Mouse (Mus musculus) bone marrow, adult 2 months (tissue): Measurements from ENCODE around the gene Endov. TPM values are rescaled to one million over a fixed set of nuclear protein-coding genes. Genes with fewer than 3 reads are reported as not detected.

Experiments
- H3K27ac ChIP-seq: fragments of 200-500 bp; 2 replicates; pipeline ENCODE4 v1.5.1; 2012; ENCODE audit warnings: low read depth, mild to moderate bottlenecking, control low read depth, inconsistent platforms, low read length; ENCODE audit not compliant: control insufficient read depth, poor library complexity, insufficient read depth
- H3K4me1 ChIP-seq: fragments of 200-500 bp; 2 replicates; pipeline ENCODE4 v1.6.1; 2011; ENCODE audit warnings: low read length; ENCODE audit not compliant: control insufficient read depth, insufficient read depth
- H3K4me3 ChIP-seq: fragments of 200-500 bp; replicated peaks from 2 replicates; pipeline ENCODE3; 2011; ENCODE audit warnings: mild to moderate bottlenecking, low read depth, low read length, control low read depth; ENCODE audit not compliant: control insufficient read depth
- CTCF ChIP-seq: fragments of 200-500 bp; IDR thresholded peaks from 2 replicates; pipeline ENCODE4 v1.5.1; 2011; ENCODE audit warnings: low read length, control low read depth; ENCODE audit not compliant: control insufficient read depth, insufficient read depth
- POLR2A ChIP-seq: fragments of 200-500 bp; IDR thresholded peaks from 2 replicates; pipeline ENCODE4 v1.6.1; 2011; ENCODE audit warnings: low read depth, mild to moderate bottlenecking, control low read depth, low read length, borderline replicate concordance; ENCODE audit not compliant: control insufficient read depth
- WGBS: fragments of 180-500 bp; shearing (Covaris S2); methylation state at CpG from one replicate; pipeline ENCODE4 v1.1.7; 2018; 5-methylcytosine and 5-hydroxymethylcytosine counted together
- polyA plus RNA-seq: library from polyadenylated mRNA; stranded (reverse); fragments of >200 nt; gene quantifications from 2 replicates; pipeline ENCODE4 v1.2.4, GENCODE M21; 2011; ENCODE audit warnings: low replicate concordance; ENCODE audit not compliant: missing spikeins, insufficient read depth, insufficient read length

Gene Endov
- polyA plus RNA-seq, 1 experiment, result 23.5 TPM

DNA sequence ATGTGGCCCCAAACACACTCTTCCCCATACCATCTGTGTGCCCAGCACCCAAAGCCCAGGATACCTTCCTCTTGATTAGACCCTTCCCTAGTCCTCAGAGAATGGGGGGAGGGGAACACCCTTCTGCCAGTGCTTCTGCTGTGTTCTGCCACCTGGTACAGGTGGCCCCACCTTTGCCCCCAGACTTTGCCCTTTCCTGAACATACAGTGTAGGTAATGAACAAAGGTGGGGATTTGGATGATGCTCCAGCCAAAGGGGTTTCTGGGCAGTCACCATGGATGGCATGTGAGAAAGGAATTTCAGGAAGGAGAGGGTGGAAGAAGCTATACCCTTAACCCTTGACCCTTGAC lies 29.5 kb downstream of the Endov start:
- no peak overlapping the region for H3K4me3 ChIP-seq
- no peaks in the 10 kb centered on the region; the same call in 1 of the 2 replicates for H3K4me1 ChIP-seq
- H3K27ac ChIP-seq, result no peak overlapping the region
- TF ChIP-seq CTCF (no peak), POLR2A (no peak)

DNA sequence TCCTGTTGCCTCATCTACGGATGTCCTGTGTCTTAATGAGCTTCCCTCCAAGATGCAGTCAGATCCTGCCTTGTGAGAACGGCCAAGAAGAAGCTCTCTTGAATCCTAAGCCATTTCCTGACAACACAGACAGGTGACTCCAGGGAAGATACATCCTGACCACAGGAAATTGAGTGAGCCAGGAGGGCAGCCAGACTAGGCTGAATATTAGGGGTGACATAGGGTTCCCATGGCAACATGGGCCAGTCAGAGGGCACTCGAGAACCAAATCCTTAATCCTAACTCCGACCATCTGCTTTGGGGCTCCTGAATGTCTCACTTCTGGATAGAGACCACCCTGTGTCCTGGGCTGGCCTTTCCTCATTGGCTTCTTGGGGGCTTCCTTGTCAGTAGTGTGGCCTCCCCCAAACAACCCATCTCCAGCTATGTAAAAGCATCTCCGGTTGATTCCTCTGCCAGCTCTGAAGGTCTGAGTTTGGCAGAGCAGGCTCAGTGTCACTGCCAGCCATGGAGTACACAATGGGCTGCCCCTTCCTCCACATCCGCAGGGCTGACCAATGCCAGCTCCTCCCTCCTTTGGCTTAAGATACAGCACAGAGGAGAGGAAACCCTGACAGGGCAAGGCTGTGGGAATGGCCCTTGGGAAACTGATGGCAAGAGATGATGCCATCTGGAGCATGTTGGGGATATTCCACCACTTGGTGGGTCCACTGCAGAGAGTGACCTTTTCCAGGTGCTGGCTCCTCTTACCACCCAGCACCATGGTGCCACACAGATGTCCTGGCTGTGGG lies 31.0 kb downstream of the Endov start:
- H3K4me3 ChIP-seq, result no peak overlapping the region
- TF ChIP-seq CTCF, result no peak
- TF ChIP-seq POLR2A, result no peak
- 70% methylated on average over 6 of the region's 6 CpGs for WGBS
- no peak overlapping the region; the same call in 1 of the 2 replicates for H3K27ac ChIP-seq
- H3K4me1 ChIP-seq, result no peaks in the 10 kb centered on the region; the same call in 1 of the 2 replicates

DNA sequence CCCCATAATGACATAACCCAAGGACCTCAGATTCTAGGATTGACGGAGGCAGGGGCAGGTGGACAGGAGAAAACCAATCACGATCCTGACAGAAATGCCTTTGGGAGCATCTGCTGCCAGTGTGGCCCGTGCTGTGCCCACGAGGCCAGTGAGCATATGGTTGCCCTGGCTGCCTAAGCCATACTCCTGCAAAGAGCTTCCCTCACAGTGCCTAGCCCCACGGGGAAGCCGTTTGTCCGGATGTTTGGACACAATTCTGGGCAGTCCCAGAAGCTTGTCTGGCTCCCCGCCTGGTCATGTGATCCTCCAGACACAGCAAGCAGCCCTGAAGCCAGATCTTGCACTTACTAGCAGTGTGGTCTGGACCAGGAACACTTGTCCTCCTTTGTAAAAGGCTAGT lies 31.6 kb downstream of the Endov start:
- Histone ChIP-seq H3K4me1 (no peaks in the 10 kb centered on the region; the same call in 1 of the 2 replicates), H3K4me3 (no peak overlapping the region), H3K27ac (no peak overlapping the region)
- no peak for TF ChIP-seq POLR2A
- TF ChIP-seq CTCF, result no peak
- 64% methylated on average over 8 of the region's 8 CpGs for WGBS

DNA sequence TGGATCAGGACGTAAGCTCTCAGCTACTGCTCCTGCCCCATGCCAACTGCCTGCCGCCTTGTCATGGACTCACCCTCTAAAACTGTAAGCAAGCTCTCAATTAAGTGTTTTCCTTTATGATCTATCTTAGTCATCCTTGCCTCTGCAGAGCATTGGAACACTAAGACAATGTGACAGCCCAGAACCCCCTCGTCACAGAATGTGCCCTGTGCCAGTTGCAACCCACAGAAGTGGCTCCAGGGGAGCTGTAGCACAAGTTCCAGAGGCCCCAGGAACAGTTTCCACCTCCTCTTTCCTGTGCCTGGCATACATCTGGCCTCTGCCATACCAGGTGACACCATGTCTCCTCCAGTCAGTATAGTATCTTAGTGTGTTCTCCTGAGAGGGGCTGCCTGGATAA lies 32.2 kb downstream of the Endov start:
- 82% methylated on average over 3 of the region's 3 CpGs for WGBS
- Histone ChIP-seq H3K27ac (no peak overlapping the region), H3K4me3 (no peak overlapping the region), H3K4me1 (no peaks in the 10 kb centered on the region; the same call in 1 of the 2 replicates)
- no peak for TF ChIP-seq POLR2A
- TF ChIP-seq CTCF, result no peak

DNA sequence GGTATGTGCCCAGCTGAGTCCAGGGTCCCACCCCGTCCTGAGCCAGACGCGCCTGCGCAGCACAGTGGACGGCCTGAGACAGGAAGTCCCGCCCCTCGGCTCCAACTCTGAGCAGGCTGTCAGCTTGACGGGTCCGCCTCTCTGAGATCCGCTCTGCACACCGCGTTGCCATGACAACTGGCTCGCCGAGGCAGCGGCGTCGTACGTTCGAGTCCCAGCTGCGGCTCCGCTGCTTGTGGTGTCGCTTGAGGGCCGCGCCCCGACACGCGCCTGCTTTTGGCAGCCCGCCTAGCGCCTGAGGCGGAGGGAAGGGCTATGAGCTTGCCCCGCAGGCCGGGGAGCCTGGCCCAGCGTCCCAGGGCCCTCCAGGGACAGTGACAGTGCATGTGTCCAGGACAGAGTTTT lies 33.4 kb downstream of the Endov start:
- H3K4me1 ChIP-seq, result no peaks in the 10 kb centered on the region; the same call in 1 of the 2 replicates
- H3K4me3 ChIP-seq, result peak overlapping the region; percentile 43
- no peak overlapping the region; the same call in 1 of the 2 replicates for H3K27ac ChIP-seq
- WGBS, result 2% methylated on average over 33 of the region's 33 CpGs
- TF ChIP-seq POLR2A (no peak), CTCF (no peak)

DNA sequence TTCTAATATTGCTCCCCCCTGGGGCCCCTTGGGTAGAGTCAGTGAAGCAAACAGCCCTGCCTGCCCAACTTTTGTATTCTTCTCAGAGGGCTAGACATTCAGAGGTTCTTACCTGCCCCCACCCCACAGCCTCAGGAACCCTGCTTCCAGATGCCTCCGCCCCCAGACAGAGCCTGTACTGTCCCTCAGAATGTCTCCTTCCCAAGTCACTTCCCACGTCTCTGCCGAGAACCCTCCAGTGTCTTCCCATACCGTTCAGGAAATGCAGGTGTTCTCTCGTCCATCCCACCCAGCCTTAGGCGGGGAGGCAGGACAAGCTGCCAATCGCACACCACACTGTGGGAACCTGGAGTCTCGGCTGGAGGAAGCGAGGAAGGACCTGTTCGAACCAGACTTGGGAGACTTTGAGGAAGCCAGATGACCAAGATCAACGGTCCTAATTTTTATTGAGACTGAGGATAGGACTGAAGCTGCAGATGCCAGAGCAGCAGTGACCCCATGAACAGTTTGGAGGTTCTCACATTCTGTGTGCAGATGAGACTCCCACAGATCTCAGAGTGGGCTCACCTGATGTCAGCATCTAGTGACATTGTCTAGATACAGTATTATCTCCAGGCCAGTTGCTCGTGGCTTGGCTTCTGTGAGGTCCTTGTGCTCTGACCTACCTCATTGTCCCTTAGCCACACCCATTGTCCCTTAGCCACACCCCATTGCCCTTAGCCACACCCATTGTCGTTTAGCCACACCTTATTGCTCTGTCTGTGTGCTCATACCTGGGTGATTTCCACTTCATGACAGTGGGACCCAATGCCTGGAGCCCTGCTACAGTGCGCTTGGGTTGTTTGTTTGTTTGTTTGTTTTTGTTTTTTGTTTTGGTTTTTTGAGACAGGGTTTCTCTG lies 35.2 kb downstream of the Endov start:
- TF ChIP-seq CTCF (no peak), POLR2A (no peak)
- Histone ChIP-seq H3K4me1 (no peaks in the 10 kb centered on the region; the same call in 1 of the 2 replicates), H3K4me3 (no peak overlapping the region), H3K27ac (no peak overlapping the region)
- 76% methylated on average over 14 of the region's 14 CpGs for WGBS

DNA sequence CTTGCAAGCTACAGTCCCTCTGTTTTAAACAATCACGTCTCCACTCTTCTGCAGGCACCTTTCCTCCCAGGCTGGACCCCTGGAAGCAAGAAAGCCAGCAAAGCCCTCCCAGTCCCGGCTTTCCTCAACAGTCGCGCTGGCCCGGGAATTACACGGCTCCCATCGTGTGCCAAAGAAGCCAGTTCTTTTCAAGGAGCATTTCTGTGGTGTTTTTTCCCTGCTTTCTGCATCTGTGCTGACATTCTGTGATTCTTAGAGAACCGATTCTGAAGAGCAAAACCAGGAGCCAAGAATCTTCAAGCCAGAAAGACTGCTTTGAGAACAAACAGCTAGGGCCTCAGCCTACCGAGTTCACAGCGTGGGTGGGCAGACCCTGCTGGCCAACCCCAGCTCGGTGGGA lies 37.8 kb downstream of the Endov start:
- 68% methylated on average over 11 of the region's 11 CpGs for WGBS
- TF ChIP-seq POLR2A (no peak), CTCF (no peak)
- H3K4me1 ChIP-seq, result no peaks in the 10 kb centered on the region; the same call in 1 of the 2 replicates
- H3K27ac ChIP-seq, result no peak overlapping the region
- no peak overlapping the region for H3K4me3 ChIP-seq

DNA sequence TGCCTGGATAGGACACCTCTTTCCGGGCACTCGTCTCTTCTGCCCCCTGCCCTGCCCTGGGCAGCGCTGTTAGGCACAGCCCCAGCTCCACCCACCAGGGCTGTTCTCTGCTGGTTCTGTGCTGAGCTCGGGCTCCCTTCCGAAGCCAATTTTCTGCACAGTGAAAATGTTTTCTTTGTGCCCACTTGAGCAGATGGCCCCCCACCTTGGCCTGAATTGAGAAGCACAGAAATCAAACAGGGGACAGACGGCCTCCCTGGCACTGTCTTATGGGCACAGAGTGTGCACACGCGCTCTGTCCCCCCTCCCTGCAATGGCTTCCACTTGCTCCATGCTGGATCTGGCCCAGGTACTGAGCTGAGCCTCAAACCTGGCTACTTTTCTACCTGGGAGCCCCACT lies 41.3 kb downstream of the Endov start:
- TF ChIP-seq CTCF (no peak), POLR2A (no peak)
- Histone ChIP-seq H3K4me1 (no peaks in the 10 kb centered on the region; the same call in 1 of the 2 replicates), H3K4me3 (no peak overlapping the region), H3K27ac (no peak overlapping the region)
- WGBS, result 69% methylated on average over 8 of the region's 8 CpGs
